Mouse (Mus musculus) heart, embryonic 14.5 days (tissue): ENCODE data around the gene Tmem178. TPM values are rescaled to one million over a fixed set of nuclear protein-coding genes. Genes with fewer than 3 reads are reported as not detected.

ENCODE experiments used
- ATAC-seq: fragments of 200-750 bp; cut with Nextera tagmentation; 2 replicates; pipeline ENCODE4 v1.8.0; 2017; ENCODE audit warnings: low read depth, moderate TSS enrichment; ENCODE audit not compliant: insufficient number of reproducible peaks, insufficient read depth, low FRiP score
- H3K27ac ChIP-seq, 2 experiments: fragments of 200-500 bp in 1 of 2; fragments of 300-500 bp in 1 of 2; sonication (generic) in 1 of 2; replicated peaks in 1 of 2; 2 replicates each; pipeline ENCODE4 v1.5.1; 2012 to 2014; ENCODE audit warnings: low read depth in 2 of 2, low read length in 2 of 2, control low read depth in 1 of 2, mild to moderate bottlenecking in 1 of 2, mixed read lengths in 1 of 2; ENCODE audit not compliant: control insufficient read depth in 1 of 2, insufficient read depth in 1 of 2
- H3K27me3 ChIP-seq: fragments of 300-500 bp; sonication (generic); 2 replicates; pipeline ENCODE4 v1.6.1; 2014; ENCODE audit warnings: mild to moderate bottlenecking, low read length, control low read depth; ENCODE audit not compliant: control insufficient read depth, insufficient read depth
- H3K36me3 ChIP-seq: fragments of 300-500 bp; sonication (generic); 2 replicates; pipeline ENCODE4 v1.6.1; 2014; ENCODE audit warnings: mild to moderate bottlenecking, control low read depth, low read length, mixed read lengths; ENCODE audit not compliant: control insufficient read depth, insufficient read depth
- H3K4me1 ChIP-seq, 2 experiments: fragments of 200-500 bp in 1 of 2; fragments of 300-500 bp in 1 of 2; sonication (generic) in 1 of 2; 2 replicates each; pipeline ENCODE4 v1.6.1; 2012 to 2014; ENCODE audit warnings: low read length in 2 of 2, control low read depth in 1 of 2, mixed read lengths in 1 of 2; ENCODE audit not compliant: control insufficient read depth in 2 of 2, insufficient read depth in 2 of 2
- H3K4me2 ChIP-seq: fragments of 300-500 bp; sonication (generic); 2 replicates; pipeline ENCODE4 v1.6.1; 2014; ENCODE audit warnings: mild to moderate bottlenecking, low read length
- H3K4me3 ChIP-seq, 2 experiments: fragments of 200-500 bp in 1 of 2; fragments of 300-500 bp in 1 of 2; sonication (generic) in 1 of 2; 2 replicates each; pipeline ENCODE4 v1.5.1; 2012 to 2014; ENCODE audit warnings: low read length in 2 of 2, mild to moderate bottlenecking in 2 of 2, control low read depth in 1 of 2, low read depth in 1 of 2, moderate library complexity in 1 of 2; ENCODE audit not compliant: control insufficient read depth in 1 of 2, insufficient read depth in 1 of 2
- H3K9ac ChIP-seq: fragments of 300-500 bp; sonication (generic); 2 replicates; pipeline ENCODE4 v1.6.1; 2014; ENCODE audit warnings: mild to moderate bottlenecking, low read length
- H3K9me3 ChIP-seq: fragments of 300-500 bp; sonication (generic); 2 replicates; pipeline ENCODE4 v1.6.1; 2016; ENCODE audit warnings: low read length, control low read depth; ENCODE audit not compliant: control insufficient read depth
- WGBS: fragments of 180-500 bp; shearing (Covaris S2); extraction: QIAGEN DNeasy Blood & Tissue Kit; methylation state at CpG from one replicate; pipeline ENCODE4 v1.1.7; 2014; 5-methylcytosine and 5-hydroxymethylcytosine counted together
- polyA plus RNA-seq: library from polyadenylated mRNA; unstranded; fragments of >200 nt; fragmentation: Nextera tagmentation; extraction: Ambion mirVana; gene quantifications from 2 replicates; pipeline ENCODE4 v1.2.1, GENCODE M21; 2014

The Tmem178 gene
- polyA plus RNA-seq, result 6.1 and 7.0 TPM in 2 replicates

- no peaks in the 10 kb centered on the region for H3K36me3 ChIP-seq
- peak within 1 kb of the TSS; percentile 99 for H3K4me2 ChIP-seq
- H3K9ac ChIP-seq, result peak within 1 kb of the TSS; percentile 86
- under 1% methylated on average over 58 of the region's 84 CpGs for WGBS
- H3K9me3 ChIP-seq, result no peaks in the 10 kb centered on the region
- peak within 1 kb of the TSS; percentile 81 to 86 for H3K4me3 ChIP-seq
- H3K27me3 ChIP-seq, result peaks cover 18% of the 10 kb centered on the region
- H3K27ac ChIP-seq, result no peak within 1 kb of the TSS
- peaks cover 0 to 2% of the 10 kb centered on the region in 2 experiments; a peak in 1 of 4 replicates for H3K4me1 ChIP-seq
- ATAC-seq, result no peak
These were observed at the start of gene Tmem178 for GRCm38 (mm10) chr17:80944530-80945198. Tmem178 (plus strand) TSS chr17:80944632.

GRCm38 (mm10) chr17:80896481-80896880, 48.0 kb upstream of the Tmem178 start:
- no peak overlapping the region for H3K4me3 ChIP-seq
- no peak for ATAC-seq
- H3K4me2 ChIP-seq, result no peak overlapping the region
- H3K27me3 ChIP-seq, result no peaks in the 10 kb centered on the region
- H3K4me1 ChIP-seq, result peaks cover 8 to 9% of the 10 kb centered on the region in 2 experiments
- H3K27ac ChIP-seq, result no peak overlapping the region
- 52% methylated on average over 2 of the region's 2 CpGs for WGBS
- no peak overlapping the region for H3K9ac ChIP-seq
- H3K9me3 ChIP-seq, result no peaks in the 10 kb centered on the region
- no peaks in the 10 kb centered on the region for H3K36me3 ChIP-seq

GRCm38 (mm10) chr17:80897709-80898440, 46.6 kb upstream of the Tmem178 start:
- Histone ChIP-seq H3K4me1 (peaks cover 5 to 9% of the 10 kb centered on the region in 2 experiments), H3K9me3 (no peaks in the 10 kb centered on the region), H3K4me2 (no peak overlapping the region), H3K4me3 (no peak overlapping the region), H3K27ac (no peak overlapping the region), H3K27me3 (no peaks in the 10 kb centered on the region), H3K9ac (no peak overlapping the region), H3K36me3 (no peaks in the 10 kb centered on the region)
- no peak for ATAC-seq
- WGBS, result 85% methylated on average over 9 of the region's 9 CpGs

GRCm38 (mm10) chr17:80899513-80900199, 44.8 kb upstream of the Tmem178 start:
- H3K4me2 ChIP-seq, result no peak overlapping the region

GRCm38 (mm10) chr17:80900200-80900520, 44.3 kb upstream of the Tmem178 start:
- Histone ChIP-seq H3K27ac (0 out of 4 replicates have a peak overlapping the region, but pooled peaks of 1 of the 2 experiments have one; percentile 38), H3K4me1 (peaks cover 5 to 9% of the 10 kb centered on the region in 2 experiments), H3K4me2 (no peak overlapping the region), H3K36me3 (no peaks in the 10 kb centered on the region), H3K9ac (no peak overlapping the region), H3K4me3 (no peak overlapping the region), H3K9me3 (no peaks in the 10 kb centered on the region), H3K27me3 (no peaks in the 10 kb centered on the region)
- WGBS, result 89% methylated on average over 2 of the region's 2 CpGs
- ATAC-seq, result no peak

More at GRCm38 (mm10) chr17:80899513-80900199, 44.8 kb upstream of the Tmem178 start:
- no peaks in the 10 kb centered on the region for H3K36me3 ChIP-seq
- H3K27ac ChIP-seq, result 0 out of 4 replicates have a peak overlapping the region, but pooled peaks of 1 of the 2 experiments have one; percentile 38
- H3K4me1 ChIP-seq, result peaks cover 5 to 9% of the 10 kb centered on the region in 2 experiments
- H3K9ac ChIP-seq, result no peak overlapping the region
- ATAC-seq, result no peak
- H3K4me3 ChIP-seq, result no peak overlapping the region
- H3K9me3 ChIP-seq, result no peaks in the 10 kb centered on the region
- 55% methylated on average over 9 of the region's 9 CpGs for WGBS
- H3K27me3 ChIP-seq, result no peaks in the 10 kb centered on the region

GRCm38 (mm10) chr17:80901885-80902284, 42.5 kb upstream of the Tmem178 start:
- 66% methylated on average over 6 of the region's 6 CpGs for WGBS
- Histone ChIP-seq H3K27me3 (no peaks in the 10 kb centered on the region), H3K4me2 (no peak overlapping the region), H3K27ac (no peak overlapping the region), H3K9ac (no peak overlapping the region), H3K9me3 (no peaks in the 10 kb centered on the region), H3K4me3 (no peak overlapping the region), H3K36me3 (no peaks in the 10 kb centered on the region), H3K4me1 (peaks cover 5 to 9% of the 10 kb centered on the region in 2 experiments)
- no peak for ATAC-seq

GRCm38 (mm10) chr17:80903121-80903875, 41.1 kb upstream of the Tmem178 start:
- Histone ChIP-seq H3K36me3 (no peaks in the 10 kb centered on the region), H3K4me3 (no peak overlapping the region), H3K27ac (no peak overlapping the region), H3K9me3 (no peaks in the 10 kb centered on the region), H3K9ac (no peak overlapping the region), H3K4me2 (no peak overlapping the region), H3K27me3 (no peaks in the 10 kb centered on the region), H3K4me1 (peaks cover 5 to 9% of the 10 kb centered on the region in 2 experiments)
- 78% methylated on average over 11 of the region's 11 CpGs for WGBS
- ATAC-seq, result no peak
